Mouse (Mus musculus): ENCODE data around the gene Ctrl. TPM values are rescaled to one million over a fixed set of nuclear protein-coding genes. Genes with fewer than 3 reads are reported as not detected.

Gene Ctrl
- polyA plus RNA-seq, 1 experiment from 2014 or later, result 2.3 TPM

DNA sequence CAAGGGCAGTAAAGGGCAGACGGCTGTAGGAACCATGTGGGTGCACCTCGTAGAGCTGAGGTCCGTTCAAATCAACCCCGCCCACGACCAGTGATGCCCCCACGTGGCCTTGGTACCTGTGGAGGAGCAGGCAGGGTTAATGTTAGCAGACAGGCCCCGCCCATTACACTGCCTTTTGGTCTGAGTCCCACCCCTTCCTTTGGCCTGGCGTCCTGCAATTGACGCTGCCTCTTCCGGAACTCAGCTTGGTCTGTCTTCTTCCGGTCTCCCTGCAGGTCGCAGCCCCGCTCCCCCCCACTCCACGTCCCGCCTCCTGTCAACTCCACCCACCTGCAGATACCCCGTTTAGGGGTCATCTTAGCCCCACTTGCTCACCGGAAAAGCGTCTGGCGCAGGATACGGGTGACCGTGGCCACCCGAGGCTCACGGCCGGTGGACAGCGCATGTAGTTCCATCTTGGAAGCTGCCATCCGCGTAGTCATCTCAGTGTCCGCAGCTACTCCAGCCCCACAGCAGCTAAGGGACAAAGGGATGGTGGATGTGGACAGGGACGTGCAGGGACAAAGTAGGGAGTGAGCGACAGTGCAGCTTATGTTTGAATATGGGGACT lies 3.3 kb upstream of the Ctrl start:
- H3K4me3 ChIP-seq, result peak overlapping the region; percentile 59
- H3K36me3 ChIP-seq, result no peaks in the 10 kb centered on the region; the same call in 1 of the 2 replicates
- H3K4me1 ChIP-seq, result peaks cover 16% of the 10 kb centered on the region
- peak overlapping the region; percentile 77 for H3K9ac ChIP-seq (replicated peaks)
- H3K27me3 ChIP-seq, result no peaks in the 10 kb centered on the region
- 0% methylated on average over 30 of the region's 30 CpGs for WGBS
- ATAC-seq (ENCODE audit: low FRiP score, low read depth), result peak; percentile 93
- H3K27ac ChIP-seq (replicated peaks), result peak overlapping the region; percentile 78
- H3K9me3 ChIP-seq, result no peaks in the 10 kb centered on the region
- H3K4me2 ChIP-seq (replicated peaks), result peak overlapping the region; percentile 87

DNA sequence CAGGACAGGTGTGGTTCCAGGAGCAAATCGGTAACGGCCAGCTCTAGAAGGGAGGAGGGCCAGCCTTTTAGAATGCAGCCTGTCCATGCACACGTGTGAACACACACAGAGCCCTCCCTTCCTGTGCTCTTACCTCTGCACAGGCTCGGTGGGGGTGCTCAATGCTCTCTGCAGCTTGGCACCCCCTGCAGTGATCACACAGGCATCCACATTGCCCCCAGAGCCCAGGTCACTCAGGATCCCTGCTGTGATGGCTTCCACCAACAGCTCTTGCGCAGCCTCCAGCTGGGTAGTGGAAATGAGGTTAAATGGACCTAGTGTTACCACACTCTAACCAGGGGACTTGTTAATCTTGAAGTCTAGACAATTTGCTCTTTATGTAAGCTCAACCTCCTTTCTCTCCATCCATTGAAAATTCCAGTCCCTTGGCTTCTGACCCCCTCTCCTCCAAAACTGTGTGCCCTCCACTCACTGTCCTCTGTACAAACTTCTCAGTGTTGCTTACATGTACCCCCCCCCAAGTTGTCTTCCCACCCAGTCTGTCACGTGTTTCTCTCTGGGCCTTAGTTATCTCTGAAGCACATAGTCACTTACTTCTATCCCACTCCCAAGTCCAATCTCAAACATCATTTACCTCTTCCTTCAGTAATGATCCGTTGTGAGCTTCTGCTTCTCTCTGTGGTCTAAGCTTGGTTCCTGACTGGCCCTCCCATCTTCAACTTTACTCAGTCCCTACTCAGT lies 2.4 kb upstream of the Ctrl start:
- WGBS, result 30% methylated on average over 7 of the region's 7 CpGs
- H3K27ac ChIP-seq (replicated peaks), result peak overlapping the region; percentile 16; the same call in 1 of the 2 replicates

DNA sequence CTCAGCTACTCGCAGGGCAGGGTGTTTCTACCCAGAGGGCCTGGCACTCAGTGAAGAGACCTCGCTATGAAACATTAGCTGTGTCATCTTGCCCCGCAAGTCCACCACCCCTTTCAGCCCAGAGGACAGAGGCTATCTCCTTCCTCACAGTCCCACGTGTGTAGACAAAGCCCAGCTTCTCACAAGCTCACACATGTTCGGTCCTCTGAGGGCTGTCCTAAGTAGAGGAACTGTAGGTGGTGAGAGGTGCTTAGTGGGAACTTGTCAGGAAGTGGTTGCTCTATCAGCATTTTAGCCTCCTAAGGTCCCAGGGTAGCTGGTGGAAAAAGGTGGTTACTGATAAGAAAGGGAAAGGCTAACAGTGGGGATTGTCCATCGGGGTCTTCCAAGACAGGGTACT lies 1.4 kb upstream of the Ctrl start:
- Histone ChIP-seq H3K9ac (replicated peaks) (no peak overlapping the region), H3K4me1 (peaks cover 20% of the 10 kb centered on the region), H3K9me3 (no peaks in the 10 kb centered on the region), H3K27me3 (no peaks in the 10 kb centered on the region), H3K27ac (replicated peaks) (no peak overlapping the region), H3K4me2 (replicated peaks) (no peak overlapping the region), H3K4me3 (no peak overlapping the region), H3K36me3 (peaks cover 9% of the 10 kb centered on the region; the same call in 1 of the 2 replicates)
- no peak for ATAC-seq (ENCODE audit: low FRiP score, low read depth)
- 88% methylated on average over 6 of the region's 6 CpGs for WGBS

More for the DNA sequence above, 2.4 kb upstream of the Ctrl start:
- Histone ChIP-seq H3K36me3 (peaks cover 5% of the 10 kb centered on the region; the same call in 1 of the 2 replicates), H3K4me2 (replicated peaks) (peak overlapping the region; percentile 87), H3K9me3 (no peaks in the 10 kb centered on the region), H3K9ac (replicated peaks) (peak overlapping the region; percentile 77), H3K27me3 (no peaks in the 10 kb centered on the region), H3K4me3 (peak overlapping the region; percentile 59), H3K4me1 (peaks cover 16% of the 10 kb centered on the region)
- no peak for ATAC-seq (ENCODE audit: low FRiP score, low read depth)

- no peak for ATAC-seq (ENCODE audit: low FRiP score, low read depth)
- Histone ChIP-seq H3K9ac (replicated peaks) (no peak overlapping the region), H3K9me3 (no peaks in the 10 kb centered on the region), H3K27ac (replicated peaks) (no peak overlapping the region), H3K27me3 (no peaks in the 10 kb centered on the region), H3K4me1 (peaks cover 14% of the 10 kb centered on the region), H3K36me3 (peaks cover 13% of the 10 kb centered on the region; the same call in 1 of the 2 replicates), H3K4me2 (replicated peaks) (no peak overlapping the region), H3K4me3 (no peak overlapping the region)
- 90% methylated on average over 11 of the region's 11 CpGs for WGBS
Observed at GRCm38 (mm10) chr8:105932525-105932924, 1.1 kb downstream of the Ctrl start.

DNA sequence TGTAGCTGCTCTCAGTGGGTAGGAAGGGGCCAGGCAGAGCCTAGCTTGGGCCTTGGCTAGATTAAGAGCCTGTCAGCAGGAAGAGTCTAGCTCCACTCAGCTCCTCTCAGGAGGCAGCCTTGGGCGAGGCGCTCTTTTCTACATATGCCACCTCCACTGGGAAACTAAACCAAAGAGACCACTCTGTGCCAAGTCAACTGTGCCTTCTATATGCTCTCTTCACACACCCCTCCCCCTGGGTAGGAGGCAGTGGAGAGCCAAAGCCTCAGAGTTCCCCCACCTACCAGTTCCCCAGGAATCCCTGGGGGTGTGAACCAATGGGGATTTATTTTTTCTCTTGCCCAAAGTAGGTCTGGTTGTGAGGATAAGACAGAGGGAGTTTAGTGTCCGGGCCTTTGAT lies 2.4 kb downstream of the Ctrl start:
- no peak overlapping the region for H3K9ac ChIP-seq (replicated peaks)
- H3K27ac ChIP-seq (replicated peaks), result no peak overlapping the region
- no peaks in the 10 kb centered on the region for H3K27me3 ChIP-seq
- no peak overlapping the region for H3K4me3 ChIP-seq
- WGBS, result 96% methylated on average over 3 of the region's 3 CpGs
- H3K9me3 ChIP-seq, result no peaks in the 10 kb centered on the region
- H3K4me2 ChIP-seq (replicated peaks), result no peak overlapping the region
- peaks cover 9% of the 10 kb centered on the region for H3K4me1 ChIP-seq
- ATAC-seq (ENCODE audit: low FRiP score, low read depth), result no peak
- peaks cover 16% of the 10 kb centered on the region; the same call in 1 of the 2 replicates for H3K36me3 ChIP-seq

DNA sequence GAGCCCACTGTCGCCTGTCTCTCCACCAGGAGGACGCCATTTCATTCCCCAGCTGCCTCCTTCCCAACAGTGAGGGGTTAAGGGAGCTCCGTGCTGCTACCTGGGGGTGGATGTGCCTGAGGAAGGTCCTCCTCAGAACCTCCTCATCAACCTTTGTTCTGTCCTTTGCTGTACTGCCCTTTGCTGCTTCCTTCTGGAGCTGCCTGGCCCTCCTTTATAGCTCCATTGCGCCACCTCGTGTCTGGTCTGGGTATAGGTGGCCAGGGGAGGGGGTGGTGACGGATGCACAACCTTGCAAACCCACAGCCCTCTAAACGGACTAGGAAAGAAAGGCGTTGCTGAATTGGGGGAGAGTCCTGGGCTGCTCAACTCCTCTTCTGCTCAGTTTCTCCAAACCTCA lies 3.1 kb downstream of the Ctrl start:
- ATAC-seq (ENCODE audit: low FRiP score, low read depth), result peak; percentile 56
- no peaks in the 10 kb centered on the region for H3K27me3 ChIP-seq
- H3K4me3 ChIP-seq, result no peak overlapping the region
- H3K27ac ChIP-seq (replicated peaks), result peak overlapping the region; percentile 64
- H3K4me2 ChIP-seq (replicated peaks), result no peak overlapping the region
- WGBS, result 14% methylated on average over 8 of the region's 8 CpGs
- H3K9me3 ChIP-seq, result no peaks in the 10 kb centered on the region
- H3K4me1 ChIP-seq, result 0 out of 2 replicates have a peak, but pooled peaks cover 4% of the 10 kb centered on the region
- H3K9ac ChIP-seq (replicated peaks), result peak overlapping the region; percentile 37; the same call in 1 of the 2 replicates
- peaks cover 16% of the 10 kb centered on the region; the same call in 1 of the 2 replicates for H3K36me3 ChIP-seq

DNA sequence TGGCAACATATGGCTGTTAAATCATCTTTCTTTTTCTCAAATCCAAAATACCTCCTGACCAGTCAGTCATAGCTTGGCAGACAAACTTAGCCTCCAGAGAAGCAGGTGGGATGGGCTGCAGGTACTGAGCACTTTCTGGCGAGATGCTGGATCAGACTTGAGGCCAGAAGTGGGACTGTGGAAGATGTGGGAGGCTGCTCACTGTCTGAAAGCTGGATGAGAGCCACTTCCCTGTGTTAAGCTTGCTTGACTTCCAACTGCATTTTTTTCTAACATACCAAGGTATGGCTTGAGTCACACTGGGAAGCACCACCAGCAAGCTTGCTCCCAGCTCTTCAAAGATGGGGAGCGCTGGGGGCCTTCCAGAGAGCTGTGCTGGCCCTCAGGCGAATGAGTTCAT lies 8.5 kb downstream of the Ctrl start:
- Histone ChIP-seq H3K4me2 (replicated peaks) (no peak overlapping the region), H3K27ac (replicated peaks) (no peak overlapping the region), H3K27me3 (no peaks in the 10 kb centered on the region), H3K36me3 (peaks cover 13% of the 10 kb centered on the region; the same call in 1 of the 2 replicates), H3K9ac (replicated peaks) (no peak overlapping the region), H3K9me3 (no peaks in the 10 kb centered on the region), H3K4me3 (no peak overlapping the region), H3K4me1 (peaks cover 4% of the 10 kb centered on the region; the same call in 1 of the 2 replicates)
- ATAC-seq (ENCODE audit: low FRiP score, low read depth), result no peak
- WGBS, result 87% methylated on average over 3 of the region's 3 CpGs

DNA sequence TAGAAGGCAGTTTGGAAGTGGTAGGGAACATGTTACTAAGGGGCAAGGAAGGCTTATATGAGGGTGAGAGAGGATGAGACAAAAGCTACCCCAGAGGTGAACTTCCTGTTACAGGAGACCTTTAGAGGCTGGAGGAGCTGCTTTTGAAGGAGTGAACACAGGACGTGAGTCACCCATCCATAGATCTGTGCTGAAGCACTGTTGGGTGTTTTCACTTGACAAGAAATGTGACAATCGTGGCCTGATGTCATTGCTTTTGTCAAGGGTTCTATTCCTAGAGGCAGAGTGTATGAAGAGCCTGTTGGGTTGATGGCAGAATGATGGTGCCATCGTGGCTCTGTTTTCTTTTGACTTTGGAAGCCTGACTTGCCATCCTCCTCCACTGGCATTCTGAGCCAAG lies 14.3 kb downstream of the Ctrl start:
- H3K4me1 ChIP-seq, result no peaks in the 10 kb centered on the region
- no peak overlapping the region for H3K4me3 ChIP-seq
- no peaks in the 10 kb centered on the region for H3K9me3 ChIP-seq
- H3K27me3 ChIP-seq, result no peaks in the 10 kb centered on the region
- 93% methylated on average over 3 of the region's 3 CpGs for WGBS
- peaks cover 28% of the 10 kb centered on the region; the same call in 1 of the 2 replicates for H3K36me3 ChIP-seq
- no peak for ATAC-seq (ENCODE audit: low FRiP score, low read depth)
- no peak overlapping the region for H3K9ac ChIP-seq (replicated peaks)
- H3K27ac ChIP-seq (replicated peaks), result no peak overlapping the region
- H3K4me2 ChIP-seq (replicated peaks), result no peak overlapping the region

DNA sequence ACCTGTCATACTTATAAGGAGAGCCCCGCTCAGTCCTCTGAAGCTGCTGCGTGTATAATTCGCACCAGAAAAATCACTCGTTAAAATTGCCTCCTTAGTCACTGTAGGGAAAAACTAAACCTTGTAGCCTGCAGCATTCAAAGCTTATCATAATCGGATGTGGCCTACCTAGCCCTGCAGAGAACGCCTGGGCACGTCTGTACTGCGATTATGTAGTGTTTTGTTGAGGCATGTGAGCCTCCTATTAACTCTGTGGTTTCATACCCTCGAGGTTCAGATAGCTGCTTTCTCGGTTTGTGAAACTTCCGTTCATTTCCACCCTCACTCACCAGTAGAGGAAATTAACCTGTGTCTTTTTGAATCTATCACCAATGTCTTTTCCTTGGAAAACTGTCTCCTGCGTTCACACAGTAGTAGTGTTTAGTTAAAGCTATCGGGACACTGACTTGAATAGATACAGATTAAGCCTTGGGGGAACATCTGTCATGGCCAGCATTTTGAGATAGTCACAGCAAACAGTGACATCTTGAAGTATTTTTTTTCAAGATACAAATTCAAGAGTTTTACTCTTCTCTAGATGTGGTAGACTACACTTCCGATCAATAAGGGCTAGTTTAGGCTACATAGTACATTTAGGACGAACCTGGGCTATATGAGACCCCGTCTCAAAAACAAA lies 32.6 kb downstream of the Ctrl start:
- Histone ChIP-seq H3K36me3 (no peaks in the 10 kb centered on the region), H3K27ac (replicated peaks) (peak overlapping the region; percentile 82), H3K4me1 (peaks cover 11% of the 10 kb centered on the region), H3K9me3 (no peaks in the 10 kb centered on the region), H3K4me2 (replicated peaks) (peak overlapping the region; percentile 88), H3K27me3 (no peaks in the 10 kb centered on the region), H3K4me3 (peak overlapping the region; percentile 94), H3K9ac (replicated peaks) (peak overlapping the region; percentile 96)
- 40% methylated on average over 16 of the region's 16 CpGs for WGBS
- no peak for ATAC-seq (ENCODE audit: low FRiP score, low read depth)

GRCm38 (mm10) chr8:105900180-105900940 lies 33.3 kb downstream of the Ctrl start, which contains the start of gene Pskh1:
Gene Pskh1, plus strand, starts transcription at chr8:105900441.
- Histone ChIP-seq H3K27ac (replicated peaks) (peak within 1 kb of the TSS; percentile 82), H3K36me3 (no peaks in the 10 kb centered on the region), H3K4me2 (replicated peaks) (peak within 1 kb of the TSS; percentile 88), H3K4me1 (peaks cover 11% of the 10 kb centered on the region), H3K9me3 (no peaks in the 10 kb centered on the region), H3K27me3 (no peaks in the 10 kb centered on the region), H3K9ac (replicated peaks) (peak within 1 kb of the TSS; percentile 96), H3K4me3 (peak within 1 kb of the TSS; percentile 94)
- under 1% methylated on average over 67 of the region's 68 CpGs for WGBS
- peak; percentile 97 for ATAC-seq (ENCODE audit: low FRiP score, low read depth)

DNA sequence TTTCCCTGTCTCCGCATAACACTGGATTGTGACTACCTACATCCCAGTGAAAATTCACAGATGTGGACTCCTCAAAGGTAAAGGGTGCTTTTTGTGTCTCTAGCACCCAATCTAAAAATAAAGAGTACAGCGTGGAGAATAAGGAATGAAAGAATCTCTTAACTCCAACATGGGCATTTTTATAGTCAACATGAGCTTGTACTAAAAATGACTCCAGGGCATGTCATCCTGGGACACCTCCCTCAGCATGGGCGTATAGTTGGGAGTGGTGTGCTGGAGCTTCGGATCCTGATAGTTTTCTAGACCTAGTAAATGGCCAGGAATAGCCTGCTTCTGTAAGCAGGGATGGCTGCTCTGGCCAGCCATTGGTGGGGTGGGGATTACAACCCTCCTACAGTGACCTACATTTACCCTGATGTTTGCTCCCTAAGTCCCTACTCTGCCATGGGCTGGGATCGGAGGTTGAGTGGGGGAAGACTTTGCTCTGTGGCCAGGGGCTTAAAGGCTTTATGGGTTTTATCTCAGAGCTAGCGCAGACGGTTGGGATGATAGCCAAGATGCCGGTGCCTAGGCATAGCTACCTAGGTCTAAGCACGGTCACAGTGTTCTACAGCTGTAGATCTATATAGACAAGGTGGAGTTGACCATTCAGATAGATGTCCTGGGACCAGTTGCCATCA lies 35.7 kb downstream of the Ctrl start:
- H3K9ac ChIP-seq (replicated peaks), result no peak overlapping the region
- no peaks in the 10 kb centered on the region for H3K9me3 ChIP-seq
- no peak overlapping the region for H3K4me2 ChIP-seq (replicated peaks)
- H3K4me1 ChIP-seq, result peaks cover 18% of the 10 kb centered on the region
- H3K27me3 ChIP-seq, result no peaks in the 10 kb centered on the region
- WGBS, result 81% methylated on average over 9 of the region's 9 CpGs
- H3K4me3 ChIP-seq, result no peak overlapping the region
- peaks cover 6% of the 10 kb centered on the region; the same call in 1 of the 2 replicates for H3K36me3 ChIP-seq
- ATAC-seq (ENCODE audit: low FRiP score, low read depth), result no peak
- no peak overlapping the region for H3K27ac ChIP-seq (replicated peaks)
